Mouse (Mus musculus) right cerebral cortex, postnatal 25 days (tissue): ENCODE measurements around the gene 0610009B22Rik.
A peak's percentile ranks its signal among the peaks of the same experiment; 100 is the strongest.
"Not testable (repeated sequence)": the region's sequence is repeated elsewhere in the genome, so short reads cannot be mapped to it uniquely, and the experiment has no call there.

ENCODE experiments used
- DNase-seq: peaks from one replicate; pipeline ENCODE4 v3.0.0; 2022

0610009B22Rik gene

GRCm38 (mm10) chr11:51688330-51689328 lies at the start of gene 0610009B22Rik:
Gene 0610009B22Rik (minus strand): TSS chr11:51688874.
- peak; percentile 100 for DNase-seq

DNA sequence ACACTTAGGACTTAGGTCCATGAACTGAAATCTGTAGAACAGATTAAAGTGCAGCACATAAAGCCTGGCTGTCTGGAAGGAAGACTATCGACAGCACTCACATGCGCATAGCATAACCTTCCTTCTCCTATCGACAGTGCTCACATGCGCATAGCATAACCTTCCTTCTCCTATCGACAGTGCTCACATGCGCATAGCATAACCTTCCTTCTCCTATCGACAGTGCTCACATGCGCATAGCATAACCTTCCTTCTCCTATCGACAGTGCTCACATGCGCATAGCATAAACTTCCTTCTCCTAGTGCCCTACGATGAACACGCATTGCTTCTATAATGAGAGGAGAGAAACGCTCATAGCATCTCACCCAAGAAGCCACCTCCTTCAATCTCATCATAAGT lies 45.5 kb upstream of the 0610009B22Rik start:
- not testable (repeated sequence) for DNase-seq

- no peak for DNase-seq
Observed at GRCm38 (mm10) chr11:51732883-51733282, 44.2 kb upstream of the 0610009B22Rik start.

- DNase-seq: no peak
Observed at GRCm38 (mm10) chr11:51721066-51721465, 32.4 kb upstream of the 0610009B22Rik start.

GRCm38 (mm10) chr11:51707080-51707479 lies 18.4 kb upstream of the 0610009B22Rik start:
- DNase-seq: no peak

- DNase-seq: no peak
Observed at GRCm38 (mm10) chr11:51706451-51706850, 17.8 kb upstream of the 0610009B22Rik start.

DNA sequence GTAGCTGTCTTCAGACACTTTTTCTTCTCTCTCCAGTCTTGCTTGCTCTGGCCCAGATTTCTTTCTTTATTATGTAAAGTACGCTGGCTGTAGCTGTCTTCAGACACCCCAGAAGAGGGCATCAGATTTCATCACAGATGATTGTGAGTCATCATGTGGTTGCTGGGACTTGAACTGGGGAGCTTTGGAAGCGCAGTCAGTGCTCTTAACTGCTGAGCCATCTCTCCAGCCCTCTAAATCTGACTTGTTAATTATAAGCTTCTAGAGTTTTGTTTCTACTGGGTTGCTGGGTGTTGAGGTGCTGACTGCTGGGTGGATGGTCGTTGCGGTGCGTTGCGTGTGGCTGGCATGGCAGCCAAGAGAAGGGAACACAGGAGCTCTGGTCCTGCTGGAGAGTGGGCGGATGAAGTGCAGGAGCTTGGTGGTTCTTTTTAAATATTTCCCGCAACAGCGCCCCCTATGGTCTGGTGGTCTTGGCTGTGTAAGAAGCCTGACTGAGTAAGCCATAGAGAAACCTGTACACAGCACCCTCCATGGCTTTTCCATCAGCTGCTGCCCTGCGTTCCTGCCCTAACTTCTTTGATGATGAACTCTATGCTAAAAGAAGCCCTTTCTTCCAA lies 14.8 kb upstream of the 0610009B22Rik start:
- no peak for DNase-seq

- no peak for DNase-seq
Observed at GRCm38 (mm10) chr11:51702831-51703230, 14.2 kb upstream of the 0610009B22Rik start.

DNA sequence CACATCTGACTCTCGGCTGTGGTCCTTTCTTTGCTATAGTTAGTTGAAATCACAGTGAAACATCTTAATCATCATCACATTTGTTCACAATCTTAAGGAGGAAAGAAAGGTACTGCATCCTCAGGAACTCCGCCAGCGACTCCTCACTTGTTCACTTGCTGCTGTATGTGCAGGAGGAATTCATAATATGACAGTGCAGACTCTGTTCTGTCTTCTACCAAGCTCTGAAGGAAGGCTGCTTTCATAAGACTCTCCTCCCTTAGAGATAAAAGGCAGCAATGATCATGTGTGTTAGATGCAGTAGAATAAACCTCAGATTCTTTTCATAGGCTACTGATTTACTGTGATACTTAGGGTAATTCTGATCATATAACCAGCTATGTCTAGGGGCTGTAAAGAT lies 6.3 kb upstream of the 0610009B22Rik start:
- DNase-seq: no peak

DNA sequence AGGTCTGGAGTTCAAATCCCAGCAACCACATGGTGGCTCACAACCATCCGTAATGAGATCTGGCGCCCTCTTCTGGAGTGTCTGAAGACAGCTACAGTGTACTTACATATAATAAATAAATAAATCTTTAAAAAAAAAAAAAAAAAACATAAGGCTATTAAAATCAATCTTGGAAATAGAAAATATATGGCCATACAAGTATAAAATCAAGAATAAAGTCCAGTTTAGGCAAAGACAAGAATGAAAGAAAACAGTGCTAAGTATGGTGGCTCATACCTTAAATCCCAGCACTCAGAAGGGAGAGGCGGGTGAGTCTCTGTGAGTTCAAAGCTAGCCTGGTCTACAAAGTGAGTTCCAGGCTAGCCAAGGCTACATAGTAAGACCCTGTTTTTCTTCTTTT lies 1.9 kb upstream of the 0610009B22Rik start:
- DNase-seq: not testable (repeated sequence)

GRCm38 (mm10) chr11:51689343-51689742 lies 669 bp upstream of the 0610009B22Rik start:
- no peak for DNase-seq

DNA sequence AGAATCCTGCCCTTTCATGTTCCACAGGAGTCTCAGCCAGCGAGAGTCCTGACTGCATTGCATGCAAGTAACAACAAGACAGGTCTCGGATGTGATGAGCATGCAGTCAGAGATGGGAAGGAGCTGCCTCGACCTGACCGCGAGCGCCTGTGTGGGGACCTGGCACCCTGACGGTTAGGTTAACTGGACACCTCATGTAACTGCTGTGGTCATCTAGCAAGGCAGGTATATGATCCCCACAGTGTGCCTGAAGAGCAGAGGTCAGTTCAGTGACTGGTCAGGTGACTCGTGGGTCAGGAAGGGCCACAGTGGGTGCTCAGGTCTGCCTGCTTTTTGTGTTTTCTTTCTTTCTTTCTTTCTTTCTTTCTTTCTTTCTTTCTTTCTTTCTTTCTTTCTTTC lies 6.7 kb downstream of the 0610009B22Rik start:
- no peak for DNase-seq

GRCm38 (mm10) chr11:51681324-51681975 lies 7.2 kb downstream of the 0610009B22Rik start:
- DNase-seq: peak; percentile 80

- DNase-seq: no peak
Observed at GRCm38 (mm10) chr11:51679466-51679865, 9.2 kb downstream of the 0610009B22Rik start.

DNA sequence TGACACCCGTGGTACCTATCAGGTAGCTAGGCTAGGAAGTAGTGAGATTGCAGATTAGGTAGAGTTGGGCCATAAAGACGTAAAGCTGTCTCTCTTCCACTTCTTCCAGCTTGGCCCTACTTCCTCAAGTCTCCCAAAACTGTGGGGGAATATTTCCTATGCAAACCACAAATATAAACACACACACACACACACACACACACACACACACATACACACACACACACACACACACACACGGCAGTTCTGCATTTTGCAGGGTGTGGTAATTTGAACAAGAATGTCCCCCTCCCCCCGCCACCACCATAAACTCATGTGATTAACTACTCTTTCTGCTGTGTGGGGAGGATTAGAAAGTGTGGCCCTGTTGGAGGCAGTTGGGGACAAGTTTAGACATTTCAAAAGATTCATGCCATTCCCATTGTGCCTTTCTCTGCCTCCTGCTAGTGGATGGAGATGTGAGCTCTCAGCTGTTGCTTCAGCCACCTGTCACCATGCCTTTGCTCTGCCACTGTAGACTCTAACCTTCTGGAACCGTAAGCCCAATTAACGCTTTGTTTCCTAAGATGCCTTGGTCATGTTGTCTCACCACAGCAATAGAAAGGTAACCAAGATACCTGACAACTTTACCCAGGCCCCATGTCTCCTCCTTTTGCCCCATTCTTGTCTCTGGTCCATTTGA lies 10.8 kb downstream of the 0610009B22Rik start:
- no peak for DNase-seq

- no peak for DNase-seq
Observed at GRCm38 (mm10) chr11:51675386-51675785, 13.3 kb downstream of the 0610009B22Rik start.

- DNase-seq: no peak
Observed at GRCm38 (mm10) chr11:51673291-51673690, 15.4 kb downstream of the 0610009B22Rik start.

- DNase-seq: no peak
Observed at GRCm38 (mm10) chr11:51671376-51671775, 17.3 kb downstream of the 0610009B22Rik start.

- DNase-seq: no peak
Observed at GRCm38 (mm10) chr11:51670846-51671245, 17.8 kb downstream of the 0610009B22Rik start.

DNA sequence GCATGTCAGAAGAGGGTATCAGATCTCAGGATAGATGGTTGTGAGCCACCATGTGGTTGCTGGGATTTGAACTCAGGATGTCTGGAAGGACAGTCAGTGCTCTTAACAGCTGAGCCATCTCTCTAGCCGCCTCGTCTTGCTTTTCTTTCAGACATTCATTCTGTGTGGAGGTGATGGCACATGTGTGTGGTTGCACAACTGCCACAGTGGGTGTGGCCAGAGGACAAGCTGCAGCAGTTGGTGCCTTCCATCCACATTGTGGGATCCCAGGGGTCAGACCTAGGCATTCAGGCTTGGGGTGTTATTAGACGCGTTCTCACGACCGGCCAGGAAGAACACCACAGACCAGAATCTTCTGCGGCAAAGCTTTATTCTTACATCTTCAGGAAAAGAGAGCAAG lies 23.9 kb downstream of the 0610009B22Rik start:
- not testable (repeated sequence) for DNase-seq

DNA sequence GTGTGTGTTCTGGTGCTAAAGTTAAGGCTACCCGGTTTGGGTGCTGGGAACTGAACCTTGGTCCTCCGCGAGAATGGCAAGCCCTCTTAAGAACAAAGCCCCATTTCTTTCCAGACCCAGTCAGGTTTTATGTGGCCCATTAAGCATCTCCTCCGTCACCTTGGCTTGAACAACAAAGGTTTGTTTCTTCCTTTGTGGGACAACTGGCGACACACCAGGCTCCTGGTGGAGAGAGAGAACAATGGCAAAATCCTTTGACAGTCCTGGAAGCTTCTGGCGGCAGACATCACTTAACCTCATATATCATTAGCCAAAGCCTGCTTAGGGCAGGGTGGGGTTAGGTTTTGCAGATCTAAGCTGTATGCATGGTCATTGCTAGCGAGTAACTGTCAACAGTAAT lies 26.0 kb downstream of the 0610009B22Rik start:
- no peak for DNase-seq

GRCm38 (mm10) chr11:51661867-51662365 lies 26.8 kb downstream of the 0610009B22Rik start:
- no peak for DNase-seq

GRCm38 (mm10) chr11:51658705-51659104 lies 30.0 kb downstream of the 0610009B22Rik start:
- DNase-seq: peak; percentile 15
